Mouse (Mus musculus) adrenal gland, adult 2 months (tissue): ENCODE data around the gene Cd55. TPM values are rescaled to one million over a fixed set of nuclear protein-coding genes. Genes with fewer than 3 reads are reported as not detected.
"Not testable (repeated sequence)": the region's sequence is repeated elsewhere in the genome, so short reads cannot be mapped to it uniquely, and the experiment has no call there.

ENCODE experiments used
- DNase-seq: peaks from one replicate; pipeline ENCODE4 v3.0.0; 2021
- polyA plus RNA-seq: library from polyadenylated mRNA; depleted of rRNA; stranded (reverse); fragments of >200 nt; gene quantifications from 2 replicates; pipeline ENCODE4 v1.2.3, GENCODE M21; 2012; rRNA removed
- total RNA-seq, 2 experiments: library from RNA; stranded (reverse); gene quantifications; 2 replicates each; pipeline ENCODE4 v1.2.3; 2021

Cd55 gene
- total and polyA plus RNA-seq, 3 experiments = 8.7 to 21.7 (median 13.8) TPM

- DNase-seq = not testable (repeated sequence)
These were observed 35.2 kb downstream of the Cd55 start for GRCm38 (mm10) chr1:130427175-130427853.

- no peak for DNase-seq
These were observed 39.9 kb downstream of the Cd55 start, which contains the start of gene Cd55b for GRCm38 (mm10) chr1:130422664-130423111. TSS of gene Cd55b (minus strand) at chr1:130423009.

- DNase-seq = not testable (repeated sequence)
These were observed 40.5 kb downstream of the Cd55 start for GRCm38 (mm10) chr1:130422033-130422432.

GRCm38 (mm10) chr1:130397109-130397508 lies 65.4 kb downstream of the Cd55 start:
- not testable (repeated sequence) for DNase-seq

Other genes with a start within 250 kb of the Cd55 start
- under 1 TPM in 1 of 2 experiments, not detected in 1; 0.38 TPM for gene Cd55b, start 39.7 kb downstream of the Cd55 start, total RNA-seq
- gene Cd55b, start 39.7 kb downstream of the Cd55 start, polyA plus RNA-seq = not detected in 2 replicates
- not detected for gene Zp3r, start 166.9 kb upstream of the Cd55 start, total RNA-seq
- not detected in 2 replicates for gene Zp3r, start 166.9 kb upstream of the Cd55 start, polyA plus RNA-seq
- gene C4bp, start 198.9 kb upstream of the Cd55 start, total RNA-seq = under 1 TPM in 1 of 2 experiments, not detected in 1; 0.69 TPM
- gene C4bp, start 198.9 kb upstream of the Cd55 start, polyA plus RNA-seq = 0.03 TPM in 1 of 2 replicates, not detected in the other